Mouse (Mus musculus) right cerebral cortex, adult 2 months (tissue): ENCODE results near the gene Cry2.
"Not testable (repeated sequence)": the region's sequence is repeated elsewhere in the genome, so short reads cannot be mapped to it uniquely, and the experiment has no call there.

Experiments
- DNase-seq, 2 experiments: peaks; one replicate each; pipeline ENCODE4 v3.0.0; 2021 to 2022; ENCODE audit warnings: low spot score in 2 of 2

The Cry2 gene

GRCm38 (mm10) chr2:92433578-92434374 is at the start of gene Cry2:
Cry2 (minus strand) TSS chr2:92434043.
- peak; percentile 99 for DNase-seq

DNA sequence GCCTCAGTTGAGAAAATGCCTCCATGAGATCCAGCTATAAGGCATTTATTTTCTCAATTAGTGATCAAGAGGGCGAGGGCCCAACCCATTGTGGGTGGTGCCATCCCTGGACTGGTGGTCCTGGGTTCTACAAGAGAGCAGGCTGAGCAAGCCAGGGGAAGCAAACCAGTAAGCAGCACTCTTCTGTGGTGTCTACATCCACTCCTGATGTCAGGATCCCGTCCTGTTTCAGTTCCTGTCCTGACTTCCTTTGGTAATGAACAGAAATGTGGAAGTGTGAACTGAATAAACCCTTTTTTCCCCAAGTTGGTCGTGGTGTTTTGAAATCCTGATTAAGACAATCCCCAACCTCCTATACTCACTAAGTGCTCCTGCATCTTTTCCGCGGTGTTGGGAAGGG is 49.7 kb upstream of the Cry2 start:
- no peak for DNase-seq

DNA sequence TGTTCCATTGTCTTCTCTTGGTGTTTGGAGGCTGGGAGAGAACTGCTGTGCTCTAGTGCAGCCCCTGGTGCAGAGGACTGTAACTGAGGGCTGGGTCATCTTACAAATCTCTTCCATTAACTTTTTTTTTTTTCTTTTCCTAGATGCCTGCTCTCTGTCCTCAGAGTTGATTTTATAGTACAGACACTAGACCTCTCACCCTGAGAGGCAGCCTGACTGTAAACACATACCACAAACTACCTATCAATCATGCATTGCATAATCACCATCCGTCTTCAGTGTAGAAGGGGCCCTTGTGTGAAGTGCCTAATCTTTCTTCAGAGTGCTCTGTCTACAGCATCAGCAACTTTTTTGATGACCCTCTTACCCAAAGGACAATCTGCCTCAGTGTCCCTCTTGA is 48.7 kb upstream of the Cry2 start:
- DNase-seq, result no peak

DNA sequence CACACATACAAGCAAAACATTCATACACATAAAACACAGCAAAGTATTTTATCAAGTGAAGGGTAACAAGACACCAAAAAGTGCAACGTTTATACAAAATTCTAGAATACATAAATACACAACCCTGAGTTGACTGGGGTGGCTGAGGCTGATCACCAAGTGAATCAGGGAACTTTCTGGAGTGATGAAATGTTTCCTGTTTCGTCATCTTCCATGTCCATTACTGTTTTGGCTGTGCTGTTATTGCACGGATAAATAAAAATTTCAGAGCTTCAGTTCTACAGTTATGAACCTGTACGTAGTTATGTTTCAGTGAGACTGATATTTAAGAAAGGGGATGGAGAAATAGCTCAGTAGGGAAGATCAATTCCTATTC is 44.5 kb upstream of the Cry2 start:
- DNase-seq, result no peak

GRCm38 (mm10) chr2:92477672-92478312 is 43.9 kb upstream of the Cry2 start:
- peak in 1 of 2 experiments; percentile 44 for DNase-seq

DNA sequence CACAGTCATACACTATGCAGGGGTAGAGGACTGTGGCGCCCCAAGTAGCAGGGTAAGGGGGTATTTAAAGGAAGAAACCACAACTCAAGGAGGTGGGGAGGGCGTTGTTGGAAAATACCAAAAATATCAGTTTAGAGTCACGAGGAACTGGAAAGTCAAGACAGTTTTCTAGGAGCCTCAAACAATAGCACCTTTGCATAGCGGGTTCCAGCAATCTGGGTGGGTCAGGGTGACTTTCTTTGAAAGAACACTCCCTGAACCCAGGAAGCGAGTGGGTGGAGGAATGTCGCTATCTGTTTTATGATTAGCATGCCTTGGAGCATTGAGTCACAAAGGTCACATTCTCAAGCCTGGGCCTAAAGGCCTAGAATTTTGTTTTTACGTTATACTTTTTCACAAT is 42.7 kb upstream of the Cry2 start:
- not testable (repeated sequence) for DNase-seq

DNA sequence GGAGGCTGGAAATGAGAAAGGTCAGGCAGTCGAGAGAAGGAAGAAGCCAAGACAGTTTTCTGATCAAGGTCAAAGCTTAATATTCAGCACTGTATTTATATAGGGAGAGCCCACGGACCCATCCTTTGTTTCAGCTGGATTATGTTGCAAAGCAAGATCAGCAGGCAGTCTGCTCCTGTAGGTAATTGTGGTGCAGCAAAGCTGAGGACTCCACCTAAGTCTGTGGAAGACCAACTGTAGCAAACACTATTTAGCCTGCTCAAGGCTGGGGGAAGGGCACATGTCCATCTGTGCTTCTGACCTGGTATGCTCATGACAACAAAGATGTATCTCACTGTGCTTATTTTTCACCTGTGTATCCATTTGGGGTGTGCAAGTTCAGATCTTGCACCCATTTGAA is 41.9 kb upstream of the Cry2 start:
- no peak for DNase-seq

GRCm38 (mm10) chr2:92474920-92475319 is 41.1 kb upstream of the Cry2 start:
- DNase-seq, result no peak

DNA sequence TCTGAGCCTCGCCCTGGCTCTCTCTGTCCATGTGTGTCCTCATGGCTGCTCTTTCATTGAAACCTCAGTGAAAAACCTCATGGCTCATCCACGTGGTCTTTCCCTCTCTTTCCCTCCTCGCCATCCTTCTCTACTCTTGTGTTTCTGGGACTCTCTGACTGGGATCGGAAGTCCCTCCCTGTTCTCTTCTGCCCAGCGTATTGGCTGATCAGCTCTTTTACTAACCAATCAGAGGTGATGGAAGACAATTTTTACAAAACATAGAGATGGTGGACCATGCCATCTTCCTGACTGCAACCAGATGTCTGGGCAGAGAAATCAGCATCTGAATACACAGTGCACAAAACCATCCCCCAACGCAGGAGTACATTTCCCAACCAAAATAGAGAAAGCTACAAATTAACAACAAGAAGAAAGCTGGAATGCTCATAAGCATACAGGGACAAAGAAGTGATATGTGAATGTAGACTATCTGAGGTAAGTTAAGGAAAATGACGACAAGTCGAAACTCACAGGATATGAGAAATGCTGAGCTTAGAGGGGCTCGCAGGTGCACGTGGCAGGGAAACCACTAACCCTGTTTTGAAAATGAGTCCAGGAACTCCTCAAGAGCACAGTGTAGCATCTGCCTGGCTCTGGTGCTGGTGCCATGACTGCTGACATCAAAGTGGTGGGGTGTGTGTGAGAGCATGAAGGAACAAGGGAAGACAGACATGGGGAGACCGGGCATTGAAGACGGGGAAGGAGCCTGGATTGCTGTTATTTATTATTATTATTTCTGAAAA is 38.2 kb upstream of the Cry2 start:
- no peak for DNase-seq

GRCm38 (mm10) chr2:92464690-92465089 is 30.8 kb upstream of the Cry2 start:
- no peak for DNase-seq

DNA sequence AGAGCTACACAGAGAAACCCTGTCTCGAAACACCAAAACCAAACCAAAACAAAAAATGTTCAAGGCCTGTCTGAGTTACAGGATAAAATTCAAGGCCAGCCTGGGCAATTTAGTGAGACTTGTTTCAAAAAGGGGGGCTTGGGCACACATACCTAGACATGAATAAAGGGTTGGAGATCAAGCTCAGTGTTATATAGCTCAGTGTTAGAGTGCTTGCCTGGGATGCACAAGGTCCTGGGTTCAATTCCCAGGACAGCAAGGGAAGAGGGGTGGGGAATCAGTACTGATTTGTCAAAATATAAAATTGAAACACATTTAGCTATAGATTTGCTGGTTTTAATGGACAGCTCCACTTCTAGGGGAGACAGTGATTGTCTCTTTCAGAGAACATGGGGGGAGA is 27.4 kb upstream of the Cry2 start:
- no peak for DNase-seq

GRCm38 (mm10) chr2:92459921-92460707 is 26.3 kb upstream of the Cry2 start, which contains the start of gene Slc35c1:
Slc35c1 (minus strand) TSS chr2:92460538.
- no peak for DNase-seq

DNA sequence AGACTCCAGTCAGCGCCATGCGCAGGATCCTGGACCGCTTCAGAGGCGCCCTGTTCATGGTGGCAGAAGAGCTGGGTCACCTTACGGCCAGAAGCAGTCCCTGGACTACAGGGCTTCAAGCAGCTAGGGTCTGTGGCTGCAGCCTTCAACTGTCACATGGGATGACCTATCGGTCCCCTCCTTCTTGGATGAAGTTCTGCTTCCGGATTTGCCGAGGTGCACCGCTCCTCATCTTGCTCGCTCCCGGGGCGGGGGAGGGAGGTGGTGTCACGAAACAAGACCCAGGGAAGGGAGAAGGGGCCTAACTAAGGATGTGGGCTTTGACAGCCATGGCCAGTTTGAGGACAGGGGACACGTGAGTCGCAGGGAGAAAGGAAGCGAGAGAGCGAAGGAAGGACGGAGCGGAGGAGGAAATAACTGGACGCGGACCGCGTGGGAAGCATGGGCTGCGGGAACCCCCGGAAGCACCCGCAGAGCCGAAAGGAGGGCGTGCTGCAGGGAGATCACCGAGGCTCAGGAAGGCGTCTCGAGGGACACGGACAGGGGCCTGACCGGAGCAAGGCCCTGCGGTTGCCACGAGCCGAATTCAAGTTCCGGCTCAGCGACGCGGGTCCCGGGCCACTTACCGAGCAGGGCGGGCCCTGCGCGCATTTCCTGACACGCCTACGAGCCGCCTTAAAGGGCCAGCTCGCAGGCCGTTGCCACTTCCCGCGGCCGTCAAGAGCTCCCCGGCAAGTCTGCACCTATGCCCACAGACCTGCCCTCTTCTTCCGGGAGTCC is 25.5 kb upstream of the Cry2 start:
- peak; percentile 72 to 86 for DNase-seq

DNA sequence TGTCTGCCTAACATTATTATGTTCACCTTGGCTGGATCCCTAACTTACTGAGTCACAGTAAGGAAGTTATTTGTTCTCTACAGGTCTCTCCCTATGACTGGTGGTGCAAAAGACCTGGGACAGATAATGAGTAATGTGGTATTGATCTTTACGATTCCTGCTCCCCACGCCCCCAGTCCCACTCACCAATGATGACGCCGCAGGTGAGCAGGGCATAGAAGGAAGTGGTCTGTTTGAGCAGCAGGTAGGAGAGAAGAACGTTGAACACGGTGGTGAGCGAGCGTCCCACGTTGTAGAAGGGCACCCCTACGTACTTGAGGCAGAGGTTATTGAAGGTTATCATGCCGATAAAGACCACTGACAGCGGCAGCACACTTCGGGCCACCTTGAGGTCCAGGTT is 24.6 kb upstream of the Cry2 start:
- no peak for DNase-seq

GRCm38 (mm10) chr2:92456970-92457530 is 23.2 kb upstream of the Cry2 start:
- no peak for DNase-seq

DNA sequence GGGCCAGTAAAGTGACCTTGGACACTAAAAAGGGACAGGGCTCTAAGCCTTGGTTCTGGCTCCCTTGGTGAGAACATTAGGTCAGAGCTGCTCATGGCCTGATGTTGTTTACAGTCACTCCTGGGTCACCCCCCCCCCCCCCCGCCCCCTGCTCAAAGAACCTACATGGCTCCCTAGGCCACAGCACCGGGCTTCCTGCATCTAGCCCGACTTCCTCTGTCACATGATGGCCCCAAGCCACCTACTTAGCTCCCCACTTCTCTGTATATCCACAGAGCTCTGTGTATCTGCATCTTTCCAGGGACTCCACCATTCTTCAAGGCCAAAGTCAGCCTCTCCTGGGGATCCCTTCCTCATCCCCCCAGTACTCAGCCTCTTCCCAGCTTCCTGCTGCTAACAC is 21.9 kb upstream of the Cry2 start:
- DNase-seq, result no peak

DNA sequence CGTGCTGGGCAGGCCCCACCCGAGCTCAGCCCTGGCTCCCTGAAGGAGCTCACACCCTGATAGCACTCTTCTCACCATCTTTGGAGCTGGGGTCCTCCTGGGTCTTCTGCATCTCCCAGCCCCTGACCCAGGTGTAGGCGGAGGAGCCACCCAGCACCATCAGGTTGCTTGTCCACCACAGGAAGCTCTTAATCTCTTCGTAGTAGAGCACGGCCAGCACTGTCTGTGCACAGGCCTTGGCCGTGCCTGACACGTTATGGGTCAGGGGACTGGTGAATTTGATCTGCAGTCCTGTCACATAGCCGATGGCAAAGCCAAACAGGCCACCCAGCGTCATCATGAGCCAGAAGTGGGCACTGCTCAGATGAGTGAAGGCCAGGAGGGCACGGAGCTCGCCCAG is 20.3 kb upstream of the Cry2 start:
- DNase-seq, result no peak

DNA sequence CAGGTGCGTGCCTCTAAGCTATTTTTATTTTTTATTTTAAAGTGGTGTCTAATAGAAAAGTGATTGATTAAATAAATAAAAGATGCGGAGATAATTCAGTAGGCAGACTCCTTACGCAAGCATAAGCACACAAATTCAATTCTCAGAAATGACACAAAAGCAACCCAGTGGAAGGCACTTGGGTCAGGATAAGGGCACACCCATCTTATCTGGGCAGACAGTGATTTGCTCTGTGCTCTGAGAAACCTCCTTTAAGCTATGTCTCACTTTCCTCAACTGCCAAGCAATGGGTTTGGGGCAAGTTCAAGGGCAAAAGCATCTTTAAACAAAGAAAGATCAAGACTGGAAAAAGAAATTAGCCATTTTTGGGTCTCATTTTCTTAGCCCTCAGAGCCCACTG is 17.3 kb upstream of the Cry2 start:
- no peak for DNase-seq

DNA sequence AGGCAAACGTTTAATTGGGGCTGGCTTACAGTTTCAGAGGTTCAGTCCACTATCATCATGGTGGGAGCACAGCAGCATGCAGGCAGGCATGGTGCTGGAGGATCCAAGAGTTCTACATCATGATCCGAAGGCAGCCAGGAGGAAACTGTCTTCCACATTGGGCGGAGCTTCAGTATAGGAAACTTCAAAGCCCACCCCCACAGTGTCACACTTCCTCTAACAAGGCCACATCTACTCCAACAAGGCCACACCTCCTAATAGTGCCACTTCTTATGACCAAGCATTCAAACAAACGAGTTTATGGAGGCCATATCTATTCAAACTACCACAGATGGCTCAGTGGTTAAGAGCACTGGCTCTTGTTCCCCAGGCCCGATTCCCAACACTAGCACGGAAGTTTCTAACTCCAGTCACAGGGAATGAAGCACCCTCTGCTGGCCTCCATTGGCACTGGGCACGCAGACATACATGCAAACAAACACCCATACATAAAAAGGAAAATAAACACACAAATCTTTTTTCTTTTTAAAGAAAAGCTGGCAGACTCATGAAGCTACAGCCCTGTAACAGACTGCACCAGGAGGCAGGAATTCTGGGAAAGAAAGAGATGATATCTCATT is 13.4 kb upstream of the Cry2 start:
- DNase-seq, result no peak

DNA sequence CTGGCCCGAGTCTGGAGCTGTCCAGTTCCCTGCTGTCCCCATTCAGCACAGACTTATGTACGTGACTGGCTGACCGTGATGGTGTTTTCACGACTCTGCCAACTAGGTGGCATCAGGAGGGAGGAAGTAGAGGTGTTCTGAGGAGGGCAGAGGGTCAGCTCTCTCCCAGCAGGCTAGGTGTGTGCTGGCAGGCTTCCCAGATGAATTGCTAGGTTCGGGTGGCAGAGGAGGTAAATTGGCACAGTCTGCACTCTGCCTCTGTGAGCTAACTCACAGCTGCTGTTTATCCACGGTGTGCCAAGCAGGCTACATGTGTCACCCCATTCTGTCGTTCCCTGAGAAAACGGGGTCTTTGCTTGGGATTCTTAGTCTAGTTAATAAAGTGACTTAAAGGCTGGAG is 12.8 kb upstream of the Cry2 start:
- DNase-seq, result no peak
